Mouse (Mus musculus) liver, adult (tissue): Measurements from ENCODE around the gene Zcwpw1.

Experiments
- GATA4 ChIP-seq: IDR thresholded peaks from 2 replicates; pipeline ENCODE4 v1.6.1; 2014; ENCODE audit warnings: mild to moderate bottlenecking, low read length; ENCODE audit not compliant: insufficient replicate concordance

Gene Zcwpw1

DNA sequence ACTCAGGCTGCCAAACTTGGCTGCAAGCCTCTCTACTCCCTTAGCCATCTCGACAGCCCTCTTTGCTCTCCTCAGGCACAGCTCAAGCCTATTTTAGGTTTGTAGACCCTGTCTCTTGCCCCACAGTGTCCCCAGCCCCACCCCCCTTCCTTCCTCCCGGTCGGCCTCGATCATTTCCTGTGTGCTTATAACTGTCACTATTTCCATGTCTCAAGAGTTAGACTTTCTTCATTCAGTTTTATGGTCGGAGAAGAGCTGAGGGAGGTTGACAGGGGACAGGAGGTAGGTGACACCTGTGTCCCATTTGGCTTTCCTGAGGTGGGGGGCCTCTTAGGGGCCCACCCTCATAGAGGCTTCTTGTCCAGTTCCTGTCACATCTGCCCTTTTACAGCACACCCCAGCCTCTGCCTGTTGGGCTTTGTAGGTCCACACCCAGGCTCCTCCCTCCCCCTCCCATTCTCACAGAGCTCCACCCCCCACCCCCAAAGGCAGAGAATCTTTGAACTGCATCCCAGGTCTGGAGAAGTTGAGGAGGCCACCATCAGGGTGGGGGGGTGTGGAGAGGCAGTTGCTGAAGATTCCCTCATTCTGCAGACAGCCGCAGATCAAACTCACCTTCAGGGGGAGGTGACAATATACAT, 38.3 kb upstream of the Zcwpw1 start:
- no peak for TF ChIP-seq GATA4

- TF ChIP-seq GATA4: no peak
Observed at GRCm38 (mm10) chr5:137751221-137751887, 36.2 kb upstream of the Zcwpw1 start.

- no peak for TF ChIP-seq GATA4
Observed at GRCm38 (mm10) chr5:137751988-137752387, 35.6 kb upstream of the Zcwpw1 start.

- TF ChIP-seq GATA4: no peak
Observed at GRCm38 (mm10) chr5:137753111-137753832, 34.3 kb upstream of the Zcwpw1 start.

DNA sequence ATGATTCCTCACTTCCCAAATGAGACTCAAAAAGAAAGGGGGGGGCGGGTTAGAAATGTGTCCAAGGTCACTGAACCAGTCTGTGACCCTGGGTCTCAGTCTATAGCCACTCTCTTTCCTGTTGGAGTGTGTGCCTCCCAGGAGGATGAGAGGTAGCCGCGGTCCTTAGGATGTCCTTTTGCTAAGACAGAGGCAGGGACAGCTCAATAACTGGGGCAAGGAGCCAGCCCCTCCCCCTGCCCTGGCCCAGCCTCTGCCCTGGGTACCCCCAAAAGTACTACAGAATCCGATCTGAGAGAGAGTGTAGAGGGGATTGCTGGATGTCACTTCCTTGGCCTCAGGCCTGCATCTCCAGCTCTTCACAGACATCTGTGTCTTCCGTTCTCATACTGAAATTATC, 32.2 kb upstream of the Zcwpw1 start:
- TF ChIP-seq GATA4: no peak

GRCm38 (mm10) chr5:137756106-137756505, 31.5 kb upstream of the Zcwpw1 start:
- no peak for TF ChIP-seq GATA4

- no peak for TF ChIP-seq GATA4
Observed at GRCm38 (mm10) chr5:137756882-137757661, 30.5 kb upstream of the Zcwpw1 start.

- TF ChIP-seq GATA4: no peak
Observed at GRCm38 (mm10) chr5:137757887-137758286, 29.7 kb upstream of the Zcwpw1 start.

- no peak for TF ChIP-seq GATA4
Observed at GRCm38 (mm10) chr5:137758921-137759534, 28.6 kb upstream of the Zcwpw1 start.

GRCm38 (mm10) chr5:137759971-137760412, 27.6 kb upstream of the Zcwpw1 start:
- no peak for TF ChIP-seq GATA4

DNA sequence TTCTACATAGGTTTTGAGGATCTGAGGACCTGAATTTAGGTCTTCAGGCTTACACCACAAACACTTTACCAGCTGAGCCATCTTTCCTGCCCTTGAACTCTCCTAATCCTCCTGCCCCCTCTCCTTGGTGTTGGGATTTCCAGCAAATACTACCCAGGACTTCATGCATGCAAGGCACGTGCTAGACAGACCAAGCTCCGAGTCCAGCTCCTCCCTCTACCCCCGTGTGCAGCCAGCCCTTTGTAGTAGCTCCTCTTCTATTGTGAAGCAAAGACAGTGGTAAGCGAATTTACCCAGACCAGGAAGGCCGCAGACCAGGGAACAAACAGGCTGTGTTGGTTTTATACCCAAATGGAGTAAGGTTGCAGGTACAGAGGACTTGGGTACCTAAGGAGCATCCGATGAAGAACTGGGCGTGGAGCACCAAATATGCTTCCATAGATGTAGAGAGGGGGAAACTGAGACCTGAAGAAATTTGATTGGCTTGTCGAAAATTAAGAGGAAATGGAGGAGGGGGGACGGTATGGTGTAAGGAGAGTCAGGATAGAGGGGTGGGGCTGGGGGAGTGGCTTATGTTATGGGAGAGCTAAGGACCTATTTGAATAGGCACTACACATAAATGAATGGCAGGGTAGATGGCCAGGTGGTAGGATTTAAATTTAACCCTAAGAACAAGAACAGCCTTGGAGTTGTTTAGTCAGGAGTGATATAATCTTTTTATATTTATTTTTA, 22.8 kb upstream of the Zcwpw1 start:
- no peak for TF ChIP-seq GATA4

DNA sequence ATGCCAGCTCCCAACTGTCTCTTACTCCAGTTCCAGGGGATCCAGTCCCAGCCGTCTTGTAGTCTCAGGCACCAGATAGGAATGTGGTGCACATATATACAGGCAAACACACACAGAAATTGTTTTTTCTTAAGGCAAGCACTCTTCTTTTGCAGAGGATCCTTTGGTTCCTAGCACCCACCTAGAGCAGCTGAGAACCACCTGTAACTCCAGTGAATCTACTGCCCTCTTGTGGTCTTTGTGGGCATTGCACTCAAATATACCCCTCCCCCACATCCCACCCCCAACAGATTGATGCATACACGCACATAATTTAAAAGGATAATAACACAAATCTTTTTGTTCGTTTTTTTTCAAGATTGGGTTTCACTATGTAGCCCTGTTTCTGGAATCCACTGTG, 21.3 kb upstream of the Zcwpw1 start:
- no peak for TF ChIP-seq GATA4

GRCm38 (mm10) chr5:137768475-137768874, 19.1 kb upstream of the Zcwpw1 start:
- TF ChIP-seq GATA4: no peak

DNA sequence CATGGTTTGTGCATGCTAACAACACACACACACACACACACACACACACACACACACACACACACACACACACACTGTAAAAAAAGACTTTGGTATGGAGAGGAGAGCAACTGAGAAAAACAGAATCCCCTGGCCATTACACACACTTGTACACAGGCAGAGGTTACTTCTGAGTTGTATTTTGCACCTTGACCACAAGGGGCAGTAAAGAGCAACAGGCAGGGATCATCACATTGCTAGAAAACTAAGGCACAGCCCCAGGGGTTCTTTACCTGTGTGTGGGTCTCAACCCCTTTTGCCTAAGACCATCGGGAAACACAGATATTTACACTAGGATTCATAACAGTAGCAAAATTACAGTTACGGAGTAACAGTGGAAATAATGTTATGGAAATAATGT, 16.9 kb upstream of the Zcwpw1 start:
- TF ChIP-seq GATA4: no peak

DNA sequence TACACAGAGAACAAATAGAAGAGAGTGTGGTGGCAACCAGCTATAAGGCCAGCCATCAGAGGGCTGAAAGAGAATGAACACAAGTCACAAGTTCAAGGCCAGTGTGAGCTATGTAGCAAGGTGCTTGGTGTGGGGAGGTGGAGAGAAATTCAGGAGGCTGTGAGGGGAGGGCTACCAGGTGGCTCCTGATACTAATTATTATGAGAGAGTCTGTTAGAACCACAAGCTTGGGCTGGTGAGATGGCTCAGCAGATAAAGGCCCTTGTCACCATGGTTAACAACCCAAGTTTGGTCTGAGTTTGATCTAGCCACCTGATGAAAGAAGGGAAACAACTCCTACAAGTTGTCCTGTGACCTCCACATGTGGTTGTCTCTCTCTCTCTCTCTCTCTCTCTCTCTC, 14.8 kb upstream of the Zcwpw1 start:
- TF ChIP-seq GATA4: no peak
